Mouse (Mus musculus) lung, adult 2 months (tissue): ENCODE results near the gene Castor1.

ENCODE experiments used
- CTCF ChIP-seq: fragments of 200-500 bp; IDR thresholded peaks from 2 replicates; pipeline ENCODE4 v1.5.1; 2011; ENCODE audit warnings: mild to moderate bottlenecking, low read length, control low read depth; ENCODE audit not compliant: insufficient read depth
- POLR2A ChIP-seq: fragments of 200-500 bp; IDR thresholded peaks from 2 replicates; pipeline ENCODE4 v1.6.1; 2011; ENCODE audit warnings: low read depth, mild to moderate bottlenecking, control low read depth, low read length, borderline replicate concordance; ENCODE audit errors: extremely low read depth

DNA sequence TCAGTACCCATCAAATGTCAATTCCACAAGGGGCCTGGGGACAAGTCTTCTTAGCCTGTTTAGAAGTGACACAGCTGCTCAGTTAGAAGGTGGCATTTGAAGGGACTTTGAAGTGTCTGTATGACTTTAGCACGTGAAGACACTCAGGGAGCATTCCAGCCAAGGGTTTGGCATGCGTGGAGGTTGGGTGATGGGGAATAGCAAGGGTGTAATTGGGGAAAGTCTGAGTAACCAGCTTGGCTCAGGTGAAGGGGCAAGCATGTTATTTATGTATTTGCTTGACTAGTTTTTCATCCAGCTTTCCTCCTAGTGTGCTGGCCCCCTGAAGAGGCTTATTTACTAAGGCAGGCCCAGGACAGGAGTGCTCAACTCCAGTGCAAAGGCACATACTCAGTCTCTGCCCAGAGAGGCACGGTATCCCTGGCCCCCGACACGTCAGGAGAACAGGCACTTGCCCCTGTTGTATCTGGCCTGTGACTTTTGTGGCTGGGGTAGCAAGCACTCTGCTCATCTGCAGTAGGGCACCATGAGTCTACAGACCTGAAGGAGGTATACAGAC is 12.8 kb upstream of the Castor1 start:
- TF ChIP-seq CTCF (no peak), POLR2A (no peak)
